Mouse (Mus musculus) stomach, postnatal 0 days (tissue): ENCODE measurements around the gene Lnx1. TPM values are rescaled to one million over a fixed set of nuclear protein-coding genes. Genes with fewer than 3 reads are reported as not detected.

Experiments
- ATAC-seq: fragments of 200-750 bp; cut with Nextera tagmentation; 2 replicates; pipeline ENCODE4 v1.8.0; 2017; ENCODE audit not compliant: low FRiP score, low TSS enrichment
- DNase-seq: peaks from one replicate; pipeline ENCODE4 v3.0.0-alpha.2; 2016; ENCODE audit warnings: low spot score
- H3K27ac ChIP-seq: fragments of 300-500 bp; sonication (generic); replicated peaks from 2 replicates; pipeline ENCODE4 v1.5.1; 2014; ENCODE audit warnings: mild to moderate bottlenecking, control low read depth
- H3K27me3 ChIP-seq: fragments of 300-500 bp; sonication (generic); 2 replicates; pipeline ENCODE4 v1.6.1; 2014; ENCODE audit warnings: low read length; ENCODE audit not compliant: control insufficient read depth, insufficient read depth
- H3K36me3 ChIP-seq: fragments of 300-500 bp; sonication (generic); 2 replicates; pipeline ENCODE4 v1.6.1; 2014; ENCODE audit warnings: low read length, mixed read lengths; ENCODE audit not compliant: control insufficient read depth, insufficient read depth
- H3K4me1 ChIP-seq: fragments of 300-500 bp; sonication (generic); replicated peaks from 2 replicates; pipeline ENCODE4 v1.6.1; 2014; ENCODE audit warnings: antibody characterized with exemption; ENCODE audit not compliant: control insufficient read depth, insufficient read depth
- H3K4me2 ChIP-seq: fragments of 300-500 bp; sonication (generic); replicated peaks from 2 replicates; pipeline ENCODE4 v1.6.1; 2014; ENCODE audit warnings: low read depth, mild to moderate bottlenecking, control low read depth, moderate library complexity
- H3K4me3 ChIP-seq: fragments of 300-500 bp; sonication (generic); 2 replicates; pipeline ENCODE4 v1.5.1; 2014; ENCODE audit warnings: low read depth, low read length, control low read depth
- H3K9ac ChIP-seq: fragments of 300-500 bp; sonication (generic); 2 replicates; pipeline ENCODE4 v1.6.1; 2014; ENCODE audit warnings: mild to moderate bottlenecking, low read length, control low read depth, mixed read lengths
- H3K9me3 ChIP-seq: fragments of 300-500 bp; sonication (generic); 2 replicates; pipeline ENCODE4 v1.6.1; 2016; ENCODE audit warnings: low read length; ENCODE audit not compliant: control insufficient read depth
- CTCF ChIP-seq: IDR thresholded peaks from 2 replicates; pipeline ENCODE4 v1.5.1; 2016; ENCODE audit warnings: antibody characterized with exemption, low read depth, mild to moderate bottlenecking, moderate library complexity
- EP300 ChIP-seq: optimal IDR thresholded peaks from 2 replicates; pipeline ENCODE3; 2016; ENCODE audit warnings: antibody characterized with exemption
- WGBS: fragments of 180-500 bp; shearing (Covaris S2); extraction: QIAGEN DNeasy Blood & Tissue Kit; methylation state at CpG from one replicate; pipeline ENCODE4 v1.1.7; 2014; 5-methylcytosine and 5-hydroxymethylcytosine counted together
- polyA plus RNA-seq: library from polyadenylated mRNA; unstranded; fragments of >200 nt; fragmentation: Nextera tagmentation; extraction: Ambion mirVana; gene quantifications from 2 replicates; pipeline ENCODE4 v1.2.1, GENCODE M21; 2015

The Lnx1 gene
- polyA plus RNA-seq, 1 experiment from 2014 or later: 13.1 TPM

DNA sequence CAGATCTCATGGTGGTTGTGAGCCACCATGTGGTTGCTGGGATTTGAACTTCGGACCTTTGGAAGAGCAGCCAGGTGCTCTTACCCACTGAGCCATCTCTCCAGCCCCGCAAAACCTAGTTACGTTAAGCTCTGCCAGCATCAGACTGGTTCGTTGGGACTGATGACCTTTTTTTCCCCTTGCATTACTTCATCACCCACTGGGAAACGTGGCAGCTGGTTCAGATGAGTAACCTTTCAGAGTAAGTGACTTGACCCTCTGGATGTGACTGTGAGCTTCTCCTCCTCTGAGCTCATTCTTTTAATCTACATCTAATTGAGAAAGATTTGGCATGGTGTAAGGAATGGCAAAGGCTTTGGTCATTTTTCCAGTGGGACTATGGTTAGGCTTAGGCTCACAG is 102.7 kb downstream of the Lnx1 start:
- no peak overlapping the region for H3K27ac ChIP-seq
- no peak overlapping the region for H3K4me2 ChIP-seq
- DNase-seq: no peak
- no peak overlapping the region for H3K9ac ChIP-seq
- H3K36me3 ChIP-seq: peaks cover 6% of the 10 kb centered on the region; the same call in 1 of the 2 replicates
- H3K27me3 ChIP-seq: no peaks in the 10 kb centered on the region
- 74% methylated on average over 5 of the region's 5 CpGs for WGBS
- TF ChIP-seq EP300: no peak
- no peak for TF ChIP-seq CTCF
- ATAC-seq: no peak
- no peak overlapping the region for H3K4me3 ChIP-seq
- H3K9me3 ChIP-seq: no peaks in the 10 kb centered on the region
- H3K4me1 ChIP-seq: no peaks in the 10 kb centered on the region

DNA sequence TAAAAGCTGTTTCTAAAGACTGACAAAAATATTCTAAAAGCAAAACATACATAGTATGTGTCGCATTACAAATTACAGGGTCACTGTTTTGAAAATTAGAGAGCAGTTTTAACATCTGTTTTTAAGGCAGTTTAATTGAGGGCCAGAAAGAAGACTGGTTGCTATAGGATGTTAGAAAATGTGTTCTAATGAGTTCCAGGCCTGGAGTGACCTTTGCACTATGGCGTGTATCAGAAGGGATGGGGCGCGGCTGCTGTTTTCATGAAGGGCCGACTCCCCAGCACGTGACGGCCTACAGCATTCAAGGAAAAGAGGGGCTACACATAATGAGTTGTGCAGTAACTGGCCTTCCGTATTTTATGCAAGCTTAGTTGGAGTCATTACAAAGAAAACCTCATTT is 109.6 kb downstream of the Lnx1 start:
- Histone ChIP-seq H3K27me3 (no peaks in the 10 kb centered on the region), H3K4me3 (no peak overlapping the region), H3K9me3 (no peaks in the 10 kb centered on the region), H3K9ac (no peak overlapping the region), H3K27ac (no peak overlapping the region), H3K4me1 (no peaks in the 10 kb centered on the region), H3K36me3 (peaks cover 16% of the 10 kb centered on the region), H3K4me2 (no peak overlapping the region)
- DNase-seq (peak; percentile 51), ATAC-seq (peak; percentile 49; the same call in 1 of the 2 replicates)
- WGBS: 71% methylated on average over 8 of the region's 8 CpGs
- TF ChIP-seq EP300 (no peak), CTCF (no peak)

DNA sequence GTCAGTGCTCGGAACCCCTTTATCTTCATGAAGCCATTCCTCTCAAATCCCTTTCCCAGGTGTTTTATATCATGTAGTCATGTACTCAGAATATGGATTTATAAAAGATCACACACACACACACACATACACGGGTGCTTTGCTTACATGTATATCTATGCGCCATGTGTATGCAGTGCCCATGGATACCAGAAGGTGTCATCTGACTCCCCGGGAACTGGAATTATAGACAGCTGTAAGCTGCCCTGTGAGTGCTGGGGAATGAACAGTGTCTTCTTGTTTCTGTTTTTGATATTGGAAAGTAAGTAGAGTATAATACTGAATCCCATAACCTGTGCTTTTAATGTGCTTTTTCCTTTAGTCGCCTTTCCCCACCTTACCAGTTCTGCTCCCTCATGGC is 111.3 kb downstream of the Lnx1 start:
- no peak overlapping the region for H3K4me2 ChIP-seq
- no peaks in the 10 kb centered on the region for H3K9me3 ChIP-seq
- no peak overlapping the region for H3K9ac ChIP-seq
- TF ChIP-seq CTCF (peak; percentile 54), EP300 (no peak)
- H3K27ac ChIP-seq: no peak overlapping the region
- H3K27me3 ChIP-seq: no peaks in the 10 kb centered on the region
- H3K36me3 ChIP-seq: peaks cover 16% of the 10 kb centered on the region
- H3K4me3 ChIP-seq: no peak overlapping the region
- DNase-seq (no peak), ATAC-seq (no peak)
- H3K4me1 ChIP-seq: no peaks in the 10 kb centered on the region
- 78% methylated on average over 5 of the region's 5 CpGs for WGBS

DNA sequence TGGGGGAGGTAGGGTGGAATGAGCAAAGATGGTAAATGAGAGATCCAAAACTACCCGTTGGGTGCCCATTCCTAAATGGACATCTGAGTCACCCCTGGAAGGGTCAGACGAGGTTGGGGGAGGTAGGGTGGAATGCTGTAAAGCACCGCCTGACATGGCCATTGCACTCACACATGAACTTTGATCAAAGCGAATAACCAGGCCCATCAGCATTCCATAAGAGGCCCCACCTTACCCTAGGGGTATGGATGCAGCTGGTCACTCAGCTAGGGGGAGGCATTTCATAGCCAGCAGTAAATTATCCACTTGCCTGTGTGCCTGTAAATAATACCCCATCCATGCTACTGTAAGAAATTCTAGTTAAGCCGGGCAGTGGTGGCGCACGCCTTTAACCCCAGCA is 113.6 kb downstream of the Lnx1 start:
- H3K36me3 ChIP-seq: peaks cover 15% of the 10 kb centered on the region
- H3K27ac ChIP-seq: no peak overlapping the region
- no peaks in the 10 kb centered on the region for H3K27me3 ChIP-seq
- H3K9me3 ChIP-seq: no peaks in the 10 kb centered on the region
- WGBS: 86% methylated on average over 7 of the region's 7 CpGs
- DNase-seq (no peak), ATAC-seq (no peak)
- no peak overlapping the region for H3K4me2 ChIP-seq
- no peak for TF ChIP-seq EP300
- no peak for TF ChIP-seq CTCF
- H3K4me3 ChIP-seq: no peak overlapping the region
- H3K9ac ChIP-seq: no peak overlapping the region
- no peaks in the 10 kb centered on the region for H3K4me1 ChIP-seq

DNA sequence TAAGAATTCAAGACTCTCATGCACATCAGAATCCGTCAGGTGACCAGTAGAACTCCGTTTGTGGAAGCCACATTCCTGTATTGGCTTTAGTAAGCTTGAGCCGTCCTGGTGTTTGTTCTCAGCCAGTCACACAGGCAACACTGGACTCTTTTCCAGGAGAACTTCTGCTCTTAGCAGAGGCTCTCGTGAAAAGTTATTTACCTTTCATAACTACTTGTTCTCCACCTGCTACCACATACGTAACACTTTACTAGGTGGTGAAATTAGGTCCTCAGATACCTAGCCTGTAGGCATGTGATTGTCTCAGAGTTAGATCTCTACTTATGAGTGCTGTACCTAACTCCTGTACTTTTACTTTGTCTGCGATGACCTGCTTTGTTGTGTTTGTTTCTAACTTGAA is 130.9 kb downstream of the Lnx1 start:
- Histone ChIP-seq H3K4me2 (no peak overlapping the region), H3K9me3 (no peaks in the 10 kb centered on the region), H3K4me3 (no peak overlapping the region), H3K27ac (no peak overlapping the region), H3K4me1 (no peaks in the 10 kb centered on the region), H3K36me3 (peaks cover 15% of the 10 kb centered on the region), H3K27me3 (no peaks in the 10 kb centered on the region), H3K9ac (no peak overlapping the region)
- DNase-seq (no peak), ATAC-seq (no peak)
- TF ChIP-seq CTCF: no peak
- no peak for TF ChIP-seq EP300
- WGBS: 78% methylated on average over 6 of the region's 6 CpGs

DNA sequence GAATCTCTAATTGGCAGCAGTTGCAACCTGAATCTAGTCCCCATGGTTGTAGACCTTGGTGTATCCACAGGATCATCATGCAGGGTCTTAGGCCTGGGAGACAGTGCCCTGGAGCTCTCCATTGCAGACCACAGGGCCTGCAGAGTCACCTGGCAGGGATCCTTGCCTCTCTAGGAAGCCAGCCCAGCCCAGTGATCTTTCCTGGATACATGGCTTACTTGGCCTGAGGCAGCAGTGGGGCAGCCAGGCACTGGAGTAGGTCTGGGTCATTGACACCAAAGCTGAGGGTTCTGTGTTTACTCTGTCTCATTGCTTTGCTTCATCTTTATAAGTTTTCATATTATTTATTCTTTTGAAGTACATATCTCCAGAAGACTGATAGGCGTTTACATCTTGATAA is 141.6 kb downstream of the Lnx1 start:
- Histone ChIP-seq H3K4me2 (no peak overlapping the region), H3K27me3 (no peaks in the 10 kb centered on the region), H3K9ac (no peak overlapping the region), H3K27ac (no peak overlapping the region), H3K9me3 (no peaks in the 10 kb centered on the region), H3K4me1 (no peaks in the 10 kb centered on the region), H3K36me3 (peaks cover 19% of the 10 kb centered on the region), H3K4me3 (no peak overlapping the region)
- 82% methylated on average over 1 of the region's 1 CpGs for WGBS
- ATAC-seq (no peak), DNase-seq (no peak)
- no peak for TF ChIP-seq EP300
- no peak for TF ChIP-seq CTCF
